Mouse (Mus musculus): ENCODE results near the gene Sorcs2.

DNA sequence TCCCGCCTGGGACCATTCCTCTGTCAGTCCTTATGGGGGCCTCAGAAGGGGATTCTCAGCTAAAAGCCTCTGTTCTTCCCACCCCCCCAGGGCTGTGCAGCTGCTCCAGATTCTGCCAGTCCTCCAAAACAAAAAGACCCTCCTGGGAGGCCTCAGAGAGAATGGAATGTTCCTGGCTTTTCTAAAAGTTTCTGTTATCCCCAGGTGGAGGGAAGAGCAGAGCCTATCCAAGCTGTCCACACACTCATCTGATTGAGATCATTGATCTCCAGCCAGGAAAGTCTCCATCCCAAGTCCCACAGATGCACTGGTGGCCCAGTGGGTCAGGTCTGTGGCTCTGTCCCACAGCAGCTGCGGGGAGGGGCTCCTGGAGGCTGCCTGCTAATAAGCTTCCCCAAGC is 205.3 kb downstream of the Sorcs2 start:
- TF ChIP-seq POLR2A (IDR thresholded peaks at IDR 0.05; ENCODE audit: insufficient read depth, low read depth, low read length): no peak
- TF ChIP-seq CTCF (IDR thresholded peaks at IDR 0.05; ENCODE audit: insufficient read depth, low read depth, low read length): no peak

Data from olfactory bulb, adult 2 months (tissue).